Mouse (Mus musculus) ES-Bruce4 (cell line): ENCODE measurements around the gene Urad. TPM values are rescaled to one million over a fixed set of nuclear protein-coding genes. Genes with fewer than 3 reads are reported as not detected.

Experiments used
- H3K27ac ChIP-seq: 2 replicates; pipeline ENCODE4 v1.5.1; 2012; ENCODE audit warnings: low read length, inconsistent platforms; ENCODE audit not compliant: insufficient read depth
- H3K27me3 ChIP-seq: 2 replicates; pipeline ENCODE4 v1.6.1; 2012; ENCODE audit warnings: mild to moderate bottlenecking, low read length, inconsistent platforms; ENCODE audit not compliant: control insufficient read depth, poor library complexity, insufficient read depth, severe bottlenecking
- H3K36me3 ChIP-seq: 2 replicates; pipeline ENCODE4 v1.6.1; 2012; ENCODE audit warnings: inconsistent platforms, mild to moderate bottlenecking, low read length, moderate library complexity; ENCODE audit not compliant: control insufficient read depth, poor library complexity, insufficient read depth, severe bottlenecking
- H3K4me1 ChIP-seq: one replicate; pipeline ENCODE4 v1.8.1; 2011; ENCODE audit warnings: low read length; ENCODE audit not compliant: control insufficient read depth, insufficient read depth
- H3K4me3 ChIP-seq: 2 replicates; pipeline ENCODE4 v1.5.1; 2011; ENCODE audit warnings: low read depth, mild to moderate bottlenecking, low read length
- H3K9ac ChIP-seq: 2 replicates; pipeline ENCODE4 v1.6.1; 2012; ENCODE audit warnings: low read depth, mild to moderate bottlenecking, inconsistent platforms; ENCODE audit not compliant: poor library complexity, severe bottlenecking
- H3K9me3 ChIP-seq: replicated peaks from 2 replicates; pipeline ENCODE4 v1.6.1; 2012; ENCODE audit warnings: mild to moderate bottlenecking, low read length, inconsistent platforms; ENCODE audit not compliant: control insufficient read depth, poor library complexity, insufficient read depth, severe bottlenecking
- CTCF ChIP-seq: IDR thresholded peaks from one replicate; pipeline ENCODE4 v1.8.1; 2011; ENCODE audit warnings: low read depth, low read length
- EP300 ChIP-seq: IDR thresholded peaks from 2 replicates; pipeline ENCODE4 v1.6.1; 2011; ENCODE audit warnings: low read depth, low read length; ENCODE audit not compliant: insufficient read depth
- POLR2A ChIP-seq: IDR thresholded peaks from one replicate; pipeline ENCODE4 v1.8.1; 2011; ENCODE audit warnings: low read length; ENCODE audit not compliant: insufficient read depth
- polyA plus RNA-seq: library from polyadenylated mRNA; stranded (reverse); fragments of >200 nt; gene quantifications from 2 replicates; pipeline ENCODE4 v1.2.4, GENCODE M21; 2011; ENCODE audit warnings: low read depth; ENCODE audit not compliant: missing spikeins, insufficient read depth, insufficient read length

Urad gene
- polyA plus RNA-seq, 1 experiment, result not detected

GRCm38 (mm10) chr5:147292506-147293120 is 29.6 kb downstream of the Urad start:
- Histone ChIP-seq H3K9ac (0 out of 2 replicates have a peak overlapping the region, but pooled peaks have one; percentile 18), H3K9me3 (no peaks in the 10 kb centered on the region), H3K36me3 (no peaks in the 10 kb centered on the region), H3K27me3 (no peaks in the 10 kb centered on the region), H3K4me3 (no peak overlapping the region), H3K4me1 (no peaks in the 10 kb centered on the region), H3K27ac (no peak overlapping the region)
- TF ChIP-seq CTCF (no peak), POLR2A (no peak), EP300 (no peak)

GRCm38 (mm10) chr5:147291764-147292505 is 30.3 kb downstream of the Urad start:
- Histone ChIP-seq H3K4me1 (no peaks in the 10 kb centered on the region), H3K9me3 (no peaks in the 10 kb centered on the region), H3K9ac (0 out of 2 replicates have a peak overlapping the region, but pooled peaks have one; percentile 18), H3K36me3 (no peaks in the 10 kb centered on the region), H3K27me3 (no peaks in the 10 kb centered on the region), H3K4me3 (no peak overlapping the region), H3K27ac (no peak overlapping the region)
- no peak for TF ChIP-seq POLR2A
- peak; percentile 24 for TF ChIP-seq CTCF

DNA sequence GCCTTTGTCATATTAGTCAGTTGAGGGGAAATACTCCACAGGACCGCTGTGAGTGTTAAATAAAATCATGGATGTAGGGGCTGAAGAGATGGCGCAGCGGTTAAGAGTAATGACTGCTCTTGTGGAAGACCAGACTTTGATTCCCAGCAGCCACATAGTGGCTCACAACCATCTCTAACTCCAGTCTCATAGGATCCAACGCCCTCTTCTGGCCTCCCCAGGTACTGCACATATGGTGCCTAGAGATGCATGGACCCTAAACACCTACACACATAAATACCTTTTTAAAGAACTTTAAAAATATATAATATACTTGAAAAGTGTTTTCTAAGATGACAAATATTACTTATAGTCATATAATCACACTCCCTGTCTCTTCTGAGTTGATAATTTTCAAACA is 37.9 kb downstream of the Urad start:
- no peaks in the 10 kb centered on the region for H3K4me1 ChIP-seq
- no peaks in the 10 kb centered on the region for H3K36me3 ChIP-seq
- H3K9me3 ChIP-seq, result no peaks in the 10 kb centered on the region
- peaks cover 4% of the 10 kb centered on the region for H3K27me3 ChIP-seq
- H3K27ac ChIP-seq, result no peak overlapping the region
- TF ChIP-seq EP300 (no peak), CTCF (peak; percentile 35), POLR2A (no peak)
- H3K9ac ChIP-seq, result no peak overlapping the region
- H3K4me3 ChIP-seq, result no peak overlapping the region

- peaks cover 21% of the 10 kb centered on the region for H3K27me3 ChIP-seq
- no peaks in the 10 kb centered on the region for H3K4me1 ChIP-seq
- no peaks in the 10 kb centered on the region for H3K36me3 ChIP-seq
- H3K9me3 ChIP-seq, result no peaks in the 10 kb centered on the region
- peak overlapping the region; percentile 30 for H3K4me3 ChIP-seq
- H3K27ac ChIP-seq, result no peak overlapping the region
- TF ChIP-seq CTCF, result no peak
- TF ChIP-seq POLR2A, result no peak
- no peak overlapping the region for H3K9ac ChIP-seq
Measured at GRCm38 (mm10) chr5:147277547-147277925, 44.7 kb downstream of the Urad start.

GRCm38 (mm10) chr5:147276701-147277546 is 45.3 kb downstream of the Urad start:
- no peaks in the 10 kb centered on the region for H3K9me3 ChIP-seq
- H3K36me3 ChIP-seq, result no peaks in the 10 kb centered on the region
- H3K9ac ChIP-seq, result no peak overlapping the region
- H3K4me3 ChIP-seq, result peak overlapping the region; percentile 30; the same call in 1 of the 2 replicates
- peaks cover 21% of the 10 kb centered on the region for H3K27me3 ChIP-seq
- no peaks in the 10 kb centered on the region for H3K4me1 ChIP-seq
- no peak overlapping the region for H3K27ac ChIP-seq
- TF ChIP-seq EP300, result no peak
- no peak for TF ChIP-seq POLR2A
- TF ChIP-seq CTCF, result no peak

DNA sequence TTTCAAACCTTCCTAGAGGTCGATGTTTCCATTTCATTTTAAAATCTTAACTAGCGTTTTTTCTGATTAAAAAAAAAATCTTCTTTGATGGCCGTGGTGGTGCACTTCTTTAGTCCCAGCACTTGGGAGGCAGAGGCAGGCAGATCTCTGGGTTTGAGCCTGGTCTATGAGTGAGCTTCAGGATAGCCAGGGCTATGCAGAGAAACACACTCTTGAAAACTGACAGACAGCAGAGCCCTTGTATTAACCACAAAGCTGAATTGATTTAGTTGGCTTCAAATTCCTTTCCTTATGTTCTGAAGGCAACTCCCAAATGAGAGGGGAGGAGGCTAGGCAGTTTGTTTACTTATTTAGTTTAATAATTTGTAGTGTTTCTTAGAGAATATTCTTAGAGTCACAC is 46.5 kb downstream of the Urad start:
- Histone ChIP-seq H3K4me1 (no peaks in the 10 kb centered on the region), H3K9ac (no peak overlapping the region), H3K36me3 (no peaks in the 10 kb centered on the region), H3K4me3 (no peak overlapping the region), H3K27ac (no peak overlapping the region), H3K27me3 (peaks cover 21% of the 10 kb centered on the region), H3K9me3 (no peaks in the 10 kb centered on the region)
- TF ChIP-seq EP300, result no peak
- no peak for TF ChIP-seq POLR2A
- no peak for TF ChIP-seq CTCF
